Mouse (Mus musculus): ENCODE measurements around the gene Pdzd9. TPM values are rescaled to one million over a fixed set of nuclear protein-coding genes. Genes with fewer than 3 reads are reported as not detected.

The Pdzd9 gene
- polyA plus RNA-seq, 1 experiment from 2014 or later: 0.34 TPM

- Histone ChIP-seq H3K27me3 (replicated peaks; ENCODE audit: control insufficient read depth, insufficient read depth, low read length) (no peaks in the 10 kb centered on the region), H3K9me3 (ENCODE audit: control insufficient read depth, low read length) (no peaks in the 10 kb centered on the region), H3K9ac (ENCODE audit: low read depth, low read length) (no peak overlapping the region), H3K27ac (ENCODE audit: low read length) (no peak overlapping the region), H3K4me3 (ENCODE audit: low read length) (no peak overlapping the region), H3K4me1 (ENCODE audit: control insufficient read depth, insufficient read depth, low read length) (no peaks in the 10 kb centered on the region), H3K4me2 (ENCODE audit: low read depth, low read length) (no peak overlapping the region), H3K36me3 (ENCODE audit: control insufficient read depth, insufficient read depth, low read length) (no peaks in the 10 kb centered on the region)
- no peak for ATAC-seq
- WGBS: 78% methylated on average over 8 of the region's 8 CpGs
Measured at GRCm38 (mm10) chr7:120620075-120620771, 49.9 kb downstream of the Pdzd9 start.

Other genes starting within 250 kb of the Pdzd9 start
- gene Uqcrc2, start 35.2 kb downstream of the Pdzd9 start, polyA plus RNA-seq (2015; fragmentation: Nextera tagmentation; extraction: Ambion mirVana): 339 and 345 TPM in 2 replicates
- 5.1 and 6.3 TPM in 2 replicates for gene Mosmo, start 7.3 kb upstream of the Pdzd9 start, polyA plus RNA-seq (2015; fragmentation: Nextera tagmentation; extraction: Ambion mirVana)
- gene Vwa3a, start 69.0 kb upstream of the Pdzd9 start, polyA plus RNA-seq (2015; fragmentation: Nextera tagmentation; extraction: Ambion mirVana): 0.38 and 0.44 TPM in 2 replicates
- gene Gm5737, start 142.0 kb upstream of the Pdzd9 start, polyA plus RNA-seq (2015; fragmentation: Nextera tagmentation; extraction: Ambion mirVana): not detected in 2 replicates
- 54.1 and 59.6 TPM in 2 replicates for gene Eef2k, start 172.5 kb upstream of the Pdzd9 start, polyA plus RNA-seq (2015; fragmentation: Nextera tagmentation; extraction: Ambion mirVana)
- gene Polr3e, start 247.4 kb upstream of the Pdzd9 start, polyA plus RNA-seq (2015; fragmentation: Nextera tagmentation; extraction: Ambion mirVana): 37.5 and 37.9 TPM in 2 replicates

Data from intestine, embryonic 16.5 days (tissue).